Mouse (Mus musculus): ENCODE results near the gene Lman2l. TPM values are rescaled to one million over a fixed set of nuclear protein-coding genes. Genes with fewer than 3 reads are reported as not detected.
A peak's percentile ranks its signal among the peaks of the same experiment; 100 is the strongest.

The Lman2l gene
- total RNA-seq (2021), result 10 to 100 TPM; 61.4 to 63.8 TPM

DNA sequence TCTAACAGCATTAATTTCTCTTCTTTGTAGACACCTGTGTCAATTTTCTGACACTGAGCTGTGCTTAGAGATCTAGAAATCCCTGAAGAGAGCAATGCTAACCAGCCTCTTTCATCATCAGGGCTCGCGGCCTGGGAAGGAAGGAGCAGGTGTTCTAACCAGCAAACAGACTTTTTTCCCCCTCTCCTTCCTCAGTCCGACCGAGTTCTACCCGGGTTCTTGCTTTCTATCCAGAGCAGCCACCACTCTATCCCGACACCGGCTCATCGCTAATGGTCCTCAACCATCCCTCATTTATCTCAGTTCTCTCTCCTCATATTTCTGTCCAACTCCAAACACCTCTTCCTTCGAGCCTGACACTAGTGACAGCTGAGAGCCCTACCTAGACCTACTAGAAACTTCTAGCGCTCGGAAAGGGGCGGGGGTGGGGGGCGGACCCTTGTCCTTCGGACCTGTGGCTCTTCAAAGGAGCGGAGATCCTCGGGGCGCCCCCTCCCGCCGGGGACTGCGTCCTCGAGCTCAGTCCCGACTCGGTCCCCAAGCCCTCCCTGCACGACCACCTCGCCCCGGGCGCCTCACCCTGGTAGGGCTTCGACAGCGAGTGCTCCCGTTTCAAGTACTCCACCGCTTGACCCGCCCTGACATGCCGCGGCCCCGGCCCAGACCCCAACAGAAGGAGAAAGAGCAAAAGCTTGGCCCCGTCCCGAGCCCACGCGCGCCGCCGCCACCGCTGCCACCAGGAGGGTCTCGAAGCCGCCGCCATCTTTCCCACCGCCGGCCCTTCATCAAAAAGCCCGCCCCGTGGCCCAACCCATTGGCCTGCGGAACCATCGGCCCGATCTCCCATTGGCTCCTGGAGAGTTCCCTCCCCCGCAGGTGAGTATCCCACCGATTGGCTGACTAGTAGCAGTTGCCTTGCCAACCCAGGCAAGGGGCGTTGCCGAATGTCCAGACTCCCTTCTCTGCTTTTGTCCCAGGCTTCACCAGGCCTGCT, at the start of gene Lman2l:
Gene Lman2l, minus strand, starts transcription at position 801 of the 994 bp plus-strand sequence.
- peak; percentile 79 to 85 for DNase-seq (ENCODE audit: extremely low spot score in 1 of 2, low spot score in 1 of 2)

DNA sequence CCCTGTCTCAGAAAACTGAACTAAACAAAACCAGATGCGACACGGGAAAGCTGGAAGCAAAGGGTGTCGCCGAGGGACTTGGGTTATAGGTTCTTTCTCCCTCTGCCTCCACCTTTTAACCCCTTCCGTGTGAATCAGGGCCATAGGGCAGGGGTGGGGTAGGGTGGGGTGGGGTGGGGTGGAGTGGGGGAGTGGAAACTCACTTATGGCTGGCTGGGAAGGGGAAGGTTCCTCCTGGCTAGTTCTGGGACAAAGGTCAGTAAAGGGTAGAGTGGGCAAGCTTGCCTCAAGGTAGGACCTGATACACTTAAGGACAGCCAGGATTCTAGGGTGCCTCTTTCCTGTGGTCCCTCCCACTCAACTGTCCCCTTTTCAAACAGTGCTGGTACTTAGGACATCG, 48.2 kb upstream of the Lman2l start:
- no peak for DNase-seq (ENCODE audit: extremely low spot score in 1 of 2, low spot score in 1 of 2)

DNA sequence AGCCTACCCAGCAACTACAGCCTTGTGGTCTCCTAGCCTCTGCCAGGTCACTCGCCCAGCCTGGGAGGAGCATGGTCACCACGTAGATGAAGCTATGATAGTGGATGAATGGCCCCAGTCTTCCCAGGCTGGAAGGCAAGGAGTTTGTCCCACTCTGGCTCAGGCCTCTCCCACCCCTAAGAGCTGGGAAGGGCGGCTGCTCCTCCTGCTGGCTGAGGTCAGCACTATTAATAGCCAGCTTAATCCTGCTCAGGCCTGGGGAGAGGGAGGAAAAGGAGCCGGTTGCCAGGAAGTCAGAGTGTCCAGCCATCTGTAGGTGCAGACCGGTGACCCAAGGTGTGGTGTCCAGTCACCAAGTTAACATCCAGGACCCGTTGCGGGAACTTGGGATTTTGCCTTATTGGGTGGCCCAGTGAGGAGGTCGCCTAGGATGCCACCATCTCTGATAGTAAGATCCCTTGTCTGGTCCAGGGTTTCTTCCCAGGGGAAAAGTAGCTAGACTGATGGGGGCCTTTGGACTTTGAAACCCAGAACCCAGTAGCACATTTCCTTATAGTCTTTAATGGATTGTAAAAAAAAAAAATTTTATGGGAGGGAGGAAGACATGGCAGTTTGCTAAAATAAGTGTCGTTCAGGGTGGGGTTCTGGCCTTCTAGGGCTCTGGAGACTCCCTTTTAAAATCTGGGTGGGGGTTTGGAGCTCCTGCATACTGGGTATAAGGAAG, 47.5 kb upstream of the Lman2l start:
- no peak for DNase-seq (ENCODE audit: extremely low spot score in 1 of 2, low spot score in 1 of 2)

DNA sequence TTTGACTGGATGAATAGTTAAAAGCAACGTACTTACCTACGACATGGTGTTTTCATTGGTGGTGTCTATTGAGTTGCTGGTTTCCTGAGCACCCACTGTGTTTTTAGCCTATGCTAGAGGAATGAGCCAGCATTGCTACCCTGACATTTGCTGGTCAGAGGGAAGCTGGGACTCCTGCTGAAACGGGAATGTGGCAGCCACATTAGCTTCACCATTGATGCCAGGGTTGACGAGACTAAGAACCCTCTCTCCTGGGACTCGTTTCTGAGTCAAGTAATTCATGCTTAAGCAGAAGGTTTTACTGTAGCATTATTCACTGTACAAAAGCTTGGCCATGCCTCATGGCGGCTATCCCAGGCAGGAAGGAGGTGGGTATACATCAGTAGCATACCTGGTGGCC, 44.6 kb upstream of the Lman2l start:
- no peak for DNase-seq (ENCODE audit: extremely low spot score in 1 of 2, low spot score in 1 of 2)

DNA sequence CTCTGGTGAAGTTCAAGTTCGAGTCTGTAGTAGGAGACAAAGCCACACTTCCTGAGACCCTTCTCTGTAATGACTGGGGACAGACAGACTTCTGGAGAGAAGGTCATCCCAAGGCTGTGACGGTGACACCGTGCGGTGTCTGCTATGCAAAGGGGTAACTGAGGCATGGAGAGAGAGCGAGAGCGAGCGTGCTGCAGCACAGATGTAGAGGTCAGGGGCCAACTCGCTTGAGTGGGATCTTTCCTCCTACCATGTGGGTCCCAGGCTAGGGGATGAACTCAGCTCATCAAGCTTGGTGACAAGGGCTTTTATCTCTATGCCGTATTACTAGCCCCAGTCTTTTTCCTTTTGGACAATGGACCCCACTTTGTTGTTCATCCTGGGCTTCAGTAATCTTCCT, 42.0 kb upstream of the Lman2l start:
- DNase-seq (ENCODE audit: extremely low spot score in 1 of 2, low spot score in 1 of 2), result no peak

DNA sequence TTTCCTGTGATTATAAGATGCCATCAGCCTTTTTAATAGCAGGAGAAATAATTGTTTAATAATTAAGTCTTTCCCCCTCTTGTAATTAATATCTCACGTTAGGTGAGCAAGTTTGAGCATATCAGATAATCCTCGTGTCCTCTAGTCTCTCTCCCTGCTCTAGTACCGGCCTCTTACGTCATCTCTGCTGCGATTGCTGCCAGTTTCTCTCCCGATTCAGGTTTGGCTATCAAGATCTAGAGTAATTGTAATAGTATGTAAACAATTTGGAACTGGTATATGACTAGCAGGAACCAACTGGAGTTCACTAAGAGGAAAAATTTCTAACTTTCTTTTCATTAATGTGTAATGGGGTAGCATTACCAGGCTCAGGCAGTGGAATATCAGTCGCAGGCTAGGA, 40.0 kb upstream of the Lman2l start:
- no peak for DNase-seq (ENCODE audit: extremely low spot score in 1 of 2, low spot score in 1 of 2)

DNA sequence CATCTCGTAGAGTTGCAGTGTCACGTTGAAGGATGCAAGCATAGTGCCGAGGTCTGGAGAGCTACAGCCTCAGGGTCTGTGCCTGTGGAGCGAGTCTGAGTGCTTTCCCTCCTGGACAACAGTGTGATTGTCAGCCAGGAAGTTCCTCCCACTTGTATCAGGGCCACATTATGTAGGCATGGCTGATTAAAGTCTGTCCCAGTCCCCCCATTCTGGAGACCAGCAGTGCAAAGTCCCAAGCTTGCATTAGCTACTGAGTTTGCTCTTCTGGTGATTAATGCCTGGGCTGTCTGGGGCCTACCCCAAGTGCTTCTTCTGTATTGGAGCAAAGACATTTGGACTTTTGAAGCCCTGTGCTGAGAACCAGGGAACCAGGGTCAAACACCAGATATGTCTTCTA, 38.8 kb upstream of the Lman2l start:
- no peak for DNase-seq (ENCODE audit: extremely low spot score in 1 of 2, low spot score in 1 of 2)

DNA sequence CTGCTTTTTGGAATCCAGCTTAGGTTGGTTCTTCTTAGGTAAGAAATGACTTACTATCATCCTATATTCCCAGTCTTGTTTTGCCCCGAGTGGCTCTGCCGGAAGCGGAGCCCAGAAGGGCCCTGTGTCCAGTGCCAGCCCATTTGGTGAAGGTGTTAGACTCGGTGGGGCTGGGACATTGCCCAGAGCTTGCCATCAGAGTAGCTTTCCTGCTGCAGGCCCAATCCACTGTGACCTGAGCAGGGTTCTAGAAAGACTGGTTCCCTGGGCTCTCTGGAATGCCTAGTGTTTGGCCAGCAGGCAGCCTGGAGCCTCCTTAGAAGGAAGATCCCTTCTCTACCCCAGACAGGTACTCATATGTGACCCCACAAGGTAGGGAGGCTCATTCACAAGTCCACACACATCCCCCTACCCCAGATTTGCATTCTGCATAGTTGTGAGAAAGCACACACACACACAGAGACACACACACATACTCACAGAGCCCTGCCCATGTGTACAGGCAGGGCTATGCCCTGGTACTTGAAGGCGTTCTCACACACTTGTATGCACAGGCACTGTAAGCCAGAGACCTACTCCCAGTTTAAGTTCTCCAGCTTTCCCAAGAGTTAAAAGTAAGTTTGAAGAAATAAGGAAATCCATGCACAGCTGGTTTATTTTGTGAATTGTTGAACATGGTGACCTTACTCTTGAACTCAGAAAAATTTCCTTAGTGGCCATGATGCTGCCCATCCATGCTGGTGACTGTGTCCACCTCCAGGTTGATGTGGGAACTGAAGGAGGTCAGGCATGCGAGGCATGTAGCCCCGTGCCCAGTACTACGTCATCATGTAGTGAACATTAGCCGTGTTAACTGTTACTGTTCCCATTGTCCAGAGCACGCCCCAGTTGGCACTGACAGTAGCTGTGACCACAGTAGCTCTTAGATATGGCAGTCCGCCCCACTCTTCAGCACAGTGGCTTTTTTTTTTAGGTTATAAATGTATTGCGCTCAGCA, 35.1 kb upstream of the Lman2l start:
- DNase-seq (ENCODE audit: extremely low spot score in 1 of 2, low spot score in 1 of 2), result no peak

DNA sequence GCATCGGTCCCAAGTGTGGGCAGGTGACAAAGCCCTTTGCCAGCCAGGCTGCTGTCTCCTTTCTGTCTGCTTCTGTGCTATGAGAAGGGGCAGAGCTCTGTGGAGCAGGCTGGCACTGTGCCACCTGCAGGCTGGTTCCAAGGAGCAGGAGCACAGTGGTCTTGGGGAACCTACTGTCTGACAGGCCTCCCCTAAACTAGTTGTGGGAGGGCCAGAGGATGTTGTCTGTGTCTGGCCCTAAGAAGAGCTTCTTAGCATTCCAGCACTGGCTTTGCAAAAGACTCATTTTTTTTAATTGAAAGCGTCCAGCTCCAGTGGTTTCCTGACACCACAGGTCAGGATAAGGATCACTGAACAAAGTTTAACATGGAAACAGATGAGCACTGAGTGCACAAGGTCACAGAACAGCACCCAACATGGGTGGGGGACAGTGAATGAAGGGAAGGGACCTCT, 33.3 kb upstream of the Lman2l start:
- no peak for DNase-seq (ENCODE audit: extremely low spot score in 1 of 2, low spot score in 1 of 2)

DNA sequence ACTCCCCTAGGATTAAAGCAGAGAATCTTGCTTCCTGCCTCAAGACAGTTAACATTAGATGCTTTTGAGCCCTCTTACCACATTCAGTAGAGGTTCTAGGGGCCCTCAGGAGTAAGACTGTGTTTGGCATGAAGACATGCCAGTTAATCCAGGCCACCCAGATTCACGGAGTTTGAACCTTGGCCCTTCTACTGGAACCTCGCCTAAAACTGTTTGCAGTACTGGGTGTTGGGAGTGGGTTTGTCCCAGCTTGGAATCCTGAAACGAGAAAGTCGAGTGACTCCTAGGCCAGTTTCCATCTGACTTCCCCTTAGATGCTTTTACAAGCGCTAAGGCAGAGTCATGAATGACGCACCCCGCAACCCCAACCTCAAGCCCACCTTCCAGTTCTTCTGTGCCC, 31.4 kb upstream of the Lman2l start:
- DNase-seq (ENCODE audit: extremely low spot score in 1 of 2, low spot score in 1 of 2), result no peak

DNA sequence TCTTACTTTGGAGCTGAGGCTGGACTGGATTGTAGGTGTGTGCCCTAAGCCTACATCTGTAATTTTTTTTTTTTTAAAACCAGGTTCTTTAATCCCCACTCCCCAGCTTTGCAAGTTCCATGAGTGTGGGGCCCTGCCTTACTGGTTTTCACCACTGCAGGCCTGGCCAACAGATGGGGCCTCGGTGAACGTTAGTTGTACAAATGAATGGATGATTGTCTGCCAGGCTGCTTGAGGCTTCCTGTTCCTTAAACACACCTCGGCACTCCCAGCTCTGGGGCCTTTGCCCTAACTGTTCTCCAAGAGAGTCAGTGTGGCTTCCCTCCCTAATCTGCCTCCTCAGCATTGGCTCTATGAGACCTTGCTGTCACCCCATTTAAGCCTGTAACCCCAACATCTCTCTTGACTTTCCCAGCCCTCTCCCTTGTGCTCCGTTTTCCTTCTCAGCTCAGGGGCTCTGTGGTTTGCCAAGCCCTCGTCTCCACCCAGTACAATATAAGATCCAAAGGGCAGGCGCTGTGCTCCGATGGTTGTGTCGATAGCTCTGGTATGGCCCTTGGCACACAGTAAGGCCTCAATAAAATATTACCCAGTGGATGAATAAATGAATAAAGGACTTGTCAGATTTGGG, 30.5 kb upstream of the Lman2l start:
- DNase-seq (ENCODE audit: extremely low spot score in 1 of 2, low spot score in 1 of 2), result no peak

DNA sequence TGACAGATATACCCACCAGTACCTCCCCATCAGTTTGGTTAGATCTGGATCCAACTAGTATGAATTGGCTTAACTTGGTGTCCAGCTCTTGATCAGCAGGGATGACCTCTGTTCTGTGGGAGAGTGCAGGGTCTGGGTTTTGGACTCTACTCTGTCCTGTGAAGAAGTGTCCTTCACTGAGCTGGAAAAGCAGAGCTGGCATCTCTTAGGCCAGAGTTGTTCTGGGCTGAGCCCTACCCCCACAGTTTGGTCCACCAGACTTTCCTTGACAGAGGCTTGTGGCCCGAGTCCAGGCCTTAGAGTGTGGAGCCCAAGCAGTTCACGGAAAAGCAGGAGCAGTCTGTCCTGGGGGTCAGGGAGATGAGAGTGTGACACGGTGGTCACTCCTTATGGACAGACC, 29.6 kb upstream of the Lman2l start:
- DNase-seq (ENCODE audit: extremely low spot score in 1 of 2, low spot score in 1 of 2), result no peak

DNA sequence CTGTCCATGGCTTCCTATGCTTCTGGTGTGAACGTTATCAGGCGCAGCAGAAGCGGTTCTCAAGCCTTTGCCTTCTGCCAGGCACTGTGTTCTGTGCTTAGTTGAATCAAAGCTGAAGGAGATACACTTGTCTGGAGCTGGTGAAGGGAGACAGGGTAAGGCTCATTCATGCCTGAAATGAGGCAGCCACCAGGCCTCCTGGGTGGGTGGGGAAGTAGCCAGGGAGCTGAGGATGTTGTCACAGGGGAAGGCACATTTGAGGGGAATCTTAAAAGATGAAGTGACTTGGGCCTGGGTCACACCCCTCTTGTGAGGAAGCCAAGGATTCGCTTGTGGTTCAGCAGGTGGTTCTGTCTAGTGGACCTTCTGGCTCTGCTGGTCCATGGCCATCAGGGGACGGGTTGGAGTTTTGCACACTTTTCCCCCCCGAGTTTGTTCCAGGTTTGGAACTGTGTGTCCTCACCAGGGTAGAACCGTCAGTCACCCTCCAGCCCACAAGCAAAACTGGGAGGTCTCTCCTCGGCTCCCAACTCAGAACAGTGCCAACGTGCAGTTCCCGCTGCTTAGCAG, 28.2 kb upstream of the Lman2l start:
- DNase-seq (ENCODE audit: extremely low spot score in 1 of 2, low spot score in 1 of 2), result no peak

DNA sequence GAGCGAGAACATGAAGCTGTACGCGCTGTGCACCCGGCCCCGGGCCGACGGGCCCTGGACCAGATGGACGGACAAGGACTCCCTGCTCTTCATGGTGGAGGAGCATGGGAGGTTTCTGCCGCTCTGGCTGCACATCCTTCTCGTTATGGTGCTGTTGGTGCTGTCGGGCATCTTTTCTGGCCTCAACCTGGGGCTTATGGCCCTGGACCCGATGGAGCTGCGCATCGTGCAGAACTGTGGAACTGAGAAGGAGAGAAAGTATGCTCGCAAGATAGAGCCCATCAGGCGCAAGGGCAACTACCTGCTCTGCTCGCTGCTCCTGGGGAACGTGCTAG, 27.0 kb upstream of the Lman2l start:
- no peak for DNase-seq (ENCODE audit: extremely low spot score in 1 of 2, low spot score in 1 of 2)

DNA sequence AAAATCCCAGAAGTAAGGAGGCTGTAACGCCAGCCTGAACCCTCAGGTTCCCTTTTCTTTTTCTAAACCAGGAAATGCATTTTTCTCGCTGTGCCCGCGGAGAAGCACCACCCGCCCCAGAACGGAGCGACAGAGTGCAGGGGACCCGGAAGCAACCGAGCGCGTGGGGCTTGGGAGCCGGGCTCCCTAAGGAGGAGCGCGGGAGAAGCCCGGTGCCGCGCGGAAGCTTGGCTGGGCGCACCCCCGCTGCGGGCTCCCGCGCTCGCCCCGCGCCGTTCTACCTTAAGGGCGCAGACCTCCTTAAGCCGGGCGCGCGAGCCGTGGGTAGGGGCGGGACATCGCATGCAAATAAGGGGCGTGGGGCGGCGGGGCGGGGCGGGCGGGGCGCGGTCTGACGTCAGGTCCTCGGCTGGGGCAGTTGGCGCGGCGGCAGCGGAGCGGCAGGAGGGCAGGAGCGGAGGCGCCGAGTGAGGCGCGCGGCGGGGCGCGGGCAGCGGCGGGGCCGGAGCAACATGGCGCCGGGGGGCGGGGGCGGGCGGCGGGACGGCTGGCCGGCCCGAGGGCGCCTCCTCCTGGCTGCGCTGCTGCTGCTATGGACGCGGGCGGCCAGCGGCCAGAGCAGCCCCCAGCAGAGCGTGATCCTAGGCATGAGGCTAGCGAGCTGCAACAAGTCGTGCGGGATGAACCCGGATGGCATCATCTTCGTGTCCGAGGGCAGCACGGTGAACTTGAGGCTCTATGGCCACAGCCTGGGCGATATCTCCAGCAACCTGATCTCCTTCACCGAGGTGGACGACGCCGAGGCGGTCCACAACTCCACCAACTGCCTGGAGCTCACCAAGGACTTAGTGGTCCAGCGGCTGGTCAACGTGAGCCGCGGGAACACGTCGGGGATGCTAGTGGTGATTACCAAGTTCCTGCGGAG, 26.4 kb upstream of the Lman2l start, which contains the start of gene Cnnm4:
Gene Cnnm4, plus strand, starts transcription at position 440 of the 925 bp plus-strand sequence.
- peak; percentile 69 to 77 for DNase-seq (ENCODE audit: extremely low spot score in 1 of 2, low spot score in 1 of 2)

DNA sequence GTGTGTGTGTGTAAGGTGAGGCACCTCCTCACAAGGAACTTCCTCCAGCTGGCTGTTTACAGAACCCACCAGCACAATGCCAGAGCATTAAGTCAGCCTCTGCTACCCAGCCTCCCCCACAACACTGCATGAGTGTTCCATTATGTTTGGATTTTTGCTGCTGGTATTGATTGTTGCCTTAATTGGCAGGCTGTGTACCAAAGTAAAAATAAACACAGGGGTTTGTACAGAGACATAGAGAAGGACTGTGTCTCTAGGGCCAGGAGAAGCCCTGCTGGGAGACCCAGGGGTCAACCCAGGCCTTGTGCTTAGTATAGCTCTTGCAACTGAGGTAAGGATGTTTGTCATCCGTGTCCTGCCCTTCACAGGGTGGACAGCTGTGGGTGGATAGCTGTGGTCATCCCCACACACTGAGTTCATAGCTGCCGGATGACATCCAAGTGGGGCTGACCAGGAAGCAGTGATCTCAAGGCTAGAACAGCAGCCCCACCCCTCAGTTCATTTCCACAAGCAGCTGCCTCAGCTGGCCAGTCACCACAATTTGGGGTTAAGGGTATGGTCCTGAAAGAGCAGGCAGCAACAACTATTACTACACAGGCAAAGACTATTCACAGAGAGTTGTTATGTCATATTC, 24.9 kb upstream of the Lman2l start:
- DNase-seq (ENCODE audit: extremely low spot score in 1 of 2, low spot score in 1 of 2), result no peak

DNA sequence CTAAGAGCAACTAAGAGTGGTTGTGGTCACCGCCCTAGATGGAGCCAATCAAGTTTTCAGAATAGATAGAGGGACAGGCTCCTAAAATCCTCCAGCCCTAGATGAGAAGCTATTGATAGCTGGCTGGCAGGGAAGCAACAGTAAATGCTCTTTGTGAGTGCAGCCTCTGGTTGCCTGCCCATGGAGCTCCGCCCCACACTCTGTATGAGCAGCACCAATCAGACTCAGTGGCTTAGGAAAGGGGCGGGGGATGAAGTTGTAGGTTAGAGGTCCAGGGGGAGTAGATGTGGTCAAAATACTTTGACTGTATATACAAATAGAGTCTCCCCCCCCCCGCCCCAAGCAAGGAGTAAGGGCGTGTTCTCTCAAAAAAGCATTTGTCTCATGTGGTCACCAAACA, 22.4 kb upstream of the Lman2l start:
- no peak for DNase-seq (ENCODE audit: extremely low spot score in 1 of 2, low spot score in 1 of 2)

DNA sequence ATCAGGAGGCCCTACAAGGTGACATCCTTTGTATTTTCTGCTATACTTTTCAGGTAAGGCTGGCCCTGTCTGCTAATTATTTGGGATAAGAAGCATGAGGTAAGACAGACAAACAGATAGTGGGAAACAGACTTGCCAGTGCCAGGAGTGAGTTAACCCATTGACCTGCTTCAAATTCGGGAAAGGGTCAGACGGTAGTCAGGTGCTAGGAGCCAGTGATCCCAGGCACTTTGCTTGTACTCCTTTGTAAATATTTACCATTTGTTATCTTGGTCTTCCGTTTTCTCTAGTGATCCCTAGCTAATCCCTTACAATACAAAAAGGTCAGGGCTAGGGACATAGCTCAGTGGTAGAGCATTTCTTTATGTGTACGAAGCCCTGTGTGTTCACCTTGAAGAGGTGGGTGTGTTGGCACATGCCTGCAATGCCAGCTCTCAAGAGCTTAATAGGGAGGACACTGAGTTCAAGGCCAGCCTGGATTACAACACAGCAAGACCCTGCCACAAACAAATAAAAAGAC, 20.6 kb upstream of the Lman2l start:
- DNase-seq (ENCODE audit: extremely low spot score in 1 of 2, low spot score in 1 of 2), result no peak

All from layer of hippocampus, postnatal 25 days (tissue).